Comparison of ENCODE assay signal across 13 mouse cellular contexts in genomic region chr19:12802830-12803229, GRCm38 (mm10). TPM values are rescaled to one million over a fixed set of nuclear protein-coding genes. Genes with fewer than 3 reads are reported as not detected.
DNase-seq lines count a peak whose midpoint lies in the region.
"Had no signal": no experiment of that assay in that cellular context is flagged by ENCODE, and none has a peak within 500 bp of the region (broad histone marks: within the 10 kb centered on the region; RNA-seq: fewer than 3 reads in every experiment).

No protein-coding gene starts in this region.

- DNase-seq in layer of hippocampus, adult 18-20 months (ENCODE audit: low spot score in 2 of 2) = peak; percentile 25 to 74
- no peak for DNase-seq in layer of hippocampus, postnatal 10 days (ENCODE audit: low spot score in 2 of 2)
- peak; percentile 26 to 28 for DNase-seq in right cerebral cortex, adult 2 months (ENCODE audit: low spot score in 2 of 2)
- no peak for DNase-seq in right cerebral cortex, postnatal 25 days
- DNase-seq in fat pad, adult 2 months (ENCODE audit: extremely low read depth, low read depth, low spot score) = peak; percentile 50
- peak; percentile 83 for DNase-seq in telencephalon, adult 2 months (ENCODE audit: low read depth, low spot score)
- DNase-seq in retina, embryonic 14.5 days (ENCODE audit: low spot score) = no peak
- DNase-seq: adrenal gland, postnatal 25 days; cerebellum, adult 8-10 months; gastrocnemius, postnatal 36 days; thymus, postnatal 36 days had no signal

RNA-seq across cellular contexts. Expression of gene Lpxn, which starts 6.8 kb away (rescaled TPM):
- 1 to 10 TPM; 1.0 to 1.9 TPM for total RNA-seq in layer of hippocampus, adult 18-20 months (2021)
- total RNA-seq in layer of hippocampus, postnatal 10 days (2021) = 1 to 10 TPM in 1 of 2 experiments, under 1 TPM in 1; 0.96 to 1.3 TPM

RNA-seq across cellular contexts. Expression of gene Zfp91, which starts 6.9 kb away (rescaled TPM):
- total RNA-seq in layer of hippocampus, adult 18-20 months (2021) = 10 to 100 TPM; 84.6 to 90.8 TPM
- 10 to 100 TPM; 78.6 to 82.9 TPM for total RNA-seq in layer of hippocampus, postnatal 10 days (2021)

RNA-seq across cellular contexts. Expression of gene Cntf, which starts 37.4 kb away (rescaled TPM):
- 1 to 10 TPM; 2.7 to 3.1 TPM for total RNA-seq in layer of hippocampus, adult 18-20 months (2021)
- 1 to 10 TPM; 3.1 to 3.2 TPM for total RNA-seq in layer of hippocampus, postnatal 10 days (2021)

RNA-seq across cellular contexts. Expression of gene Gm5244, which starts 43.7 kb away (rescaled TPM):
- not detected for total RNA-seq in layer of hippocampus, adult 18-20 months (2021)
- not detected for total RNA-seq in layer of hippocampus, postnatal 10 days (2021)
- total RNA-seq: adrenal gland, postnatal 25 days; gastrocnemius, postnatal 36 days; hindbrain, postnatal 0 days; megakaryocyte progenitor cell, adult 5-6 weeks had no signal

RNA-seq across cellular contexts. Expression of gene Olfr1444, which starts 54.3 kb away (rescaled TPM):
- not detected for total RNA-seq in layer of hippocampus, adult 18-20 months (2021)
- total RNA-seq in layer of hippocampus, postnatal 10 days (2021) = not detected
- total RNA-seq: adrenal gland, postnatal 25 days; gastrocnemius, postnatal 36 days; hindbrain, postnatal 0 days; megakaryocyte progenitor cell, adult 5-6 weeks had no signal

Comparison
In these comparisons a context has a peak if more than half of its experiments do, and no peak if none do; other contexts are left out.
1. DNase-seq: peak in layer of hippocampus, adult 18-20 months (2 of 2), right cerebral cortex, adult 2 months (2 of 2), fat pad, adult 2 months (single experiment) and telencephalon, adult 2 months (single experiment); none in layer of hippocampus, postnatal 10 days (0 of 2), right cerebral cortex, postnatal 25 days (single experiment) and retina, embryonic 14.5 days (single experiment).